Mouse (Mus musculus) ES-E14 (cell line): Measurements from ENCODE around the gene Dok3. TPM values are rescaled to one million over a fixed set of nuclear protein-coding genes. Genes with fewer than 3 reads are reported as not detected.
A peak's percentile ranks its signal among the peaks of the same experiment; 100 is the strongest.

Source experiments
- DNase-seq: peaks from one replicate; pipeline ENCODE4 v3.0.0-alpha.2; 2013; ENCODE audit warnings: low read depth, low spot score
- H3K27ac ChIP-seq: 2 replicates; pipeline ENCODE4 v1.5.1; 2012; ENCODE audit warnings: low read depth, mild to moderate bottlenecking, low read length, moderate library complexity, mixed read lengths; ENCODE audit not compliant: poor library complexity, insufficient read depth, severe bottlenecking
- H3K36me3 ChIP-seq: 2 replicates; pipeline ENCODE4 v1.6.1; 2012; ENCODE audit warnings: mild to moderate bottlenecking, low read length, moderate library complexity, mixed read lengths; ENCODE audit not compliant: control insufficient read depth, poor library complexity, insufficient read depth, severe bottlenecking
- H3K4me1 ChIP-seq, 2 experiments: fragments of 150-350 bp in 1 of 2; sonication (generic) in 1 of 2; 2 replicates each; pipeline ENCODE4 v1.6.1; 2012; ENCODE audit warnings: low read length in 2 of 2, mild to moderate bottlenecking in 1 of 2, mixed read lengths in 1 of 2; ENCODE audit not compliant: control insufficient read depth in 2 of 2, insufficient read depth in 2 of 2, poor library complexity in 1 of 2
- H3K4me3 ChIP-seq, 2 experiments: fragments of 150-350 bp in 1 of 2; sonication (generic) in 1 of 2; 2 replicates each; pipeline ENCODE4 v1.5.1; 2012; ENCODE audit warnings: low read length in 2 of 2, low read depth in 1 of 2, mild to moderate bottlenecking in 1 of 2, mixed read lengths in 1 of 2; ENCODE audit not compliant: insufficient read depth in 1 of 2, poor library complexity in 1 of 2, severe bottlenecking in 1 of 2
- H3K9ac ChIP-seq: 2 replicates; pipeline ENCODE4 v1.6.1; 2012; ENCODE audit warnings: low read depth, mild to moderate bottlenecking, low read length, mixed read lengths; ENCODE audit not compliant: poor library complexity, insufficient read depth, severe bottlenecking
- H3K9me3 ChIP-seq: fragments of 150-350 bp; sonication (generic); 2 replicates; pipeline ENCODE4 v1.6.1; 2012; ENCODE audit warnings: low read depth, mild to moderate bottlenecking, low read length; ENCODE audit not compliant: control insufficient read depth, insufficient read depth
- CHD2 ChIP-seq: IDR thresholded peaks from 2 replicates; pipeline ENCODE4 v1.6.1; 2014; ENCODE audit warnings: mild to moderate bottlenecking, low read depth, low read length, inconsistent platforms
- HCFC1 ChIP-seq: IDR thresholded peaks from 2 replicates; pipeline ENCODE4 v1.6.1; 2012; ENCODE audit warnings: low read length, inconsistent platforms, borderline replicate concordance; ENCODE audit not compliant: insufficient read depth
- MAFK ChIP-seq: IDR thresholded peaks from 2 replicates; pipeline ENCODE4 v1.6.1; 2014; ENCODE audit warnings: mild to moderate bottlenecking, low read depth, low read length, inconsistent platforms; ENCODE audit not compliant: insufficient read depth
- ZC3H11A ChIP-seq: IDR thresholded peaks from 2 replicates; pipeline ENCODE4 v1.6.1; 2012; ENCODE audit warnings: low read depth, mild to moderate bottlenecking, inconsistent platforms, low read length, borderline replicate concordance
- ZNF384 ChIP-seq: IDR thresholded peaks from 2 replicates; pipeline ENCODE4 v1.6.1; 2012; ENCODE audit warnings: low read depth, low read length, inconsistent platforms
- in situ Hi-C, 2 experiments: fragments of 600-800 bp; cut with MboI; formaldehyde crosslinking; loops; one replicate each; pipeline ENCODE4 v1.15.1; 2025; ENCODE audit warnings: low sequenced_read_pairs in 2 of 2, inconsistent platforms in 1 of 2; ENCODE audit not compliant: unreplicated experiment in 2 of 2
- total RNA-seq: library from RNA; depleted of rRNA; stranded (reverse); fragments of 300-350 nt; gene quantifications from 2 replicates; pipeline ENCODE4 v1.2.3, GENCODE M21; 2012

Dok3 gene
- total RNA-seq, 1 experiment: 0.98 TPM

DNA sequence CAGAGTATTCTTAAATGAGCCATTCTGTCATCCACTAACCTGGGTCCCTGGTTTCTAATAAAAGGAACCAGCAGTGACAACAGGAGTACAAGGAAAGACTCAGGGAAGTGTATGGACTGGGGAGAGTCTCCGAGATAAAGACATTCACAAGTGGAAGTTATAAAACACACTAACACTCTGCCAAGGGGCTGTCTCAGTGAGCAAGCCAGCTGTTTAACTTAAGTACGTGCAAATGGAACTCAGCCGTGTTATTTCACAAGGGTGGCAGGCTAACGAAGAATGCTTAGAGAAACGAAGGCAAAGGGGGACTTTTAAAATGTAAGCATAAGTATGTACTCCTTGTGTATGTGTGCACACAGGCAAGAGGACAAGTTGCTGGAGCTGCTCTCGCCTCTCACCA, 28.4 kb upstream of the Dok3 start:
- Histone ChIP-seq H3K9ac (no peak overlapping the region), H3K4me1 (no peaks in the 10 kb centered on the region), H3K4me3 (no peak overlapping the region), H3K9me3 (no peaks in the 10 kb centered on the region), H3K27ac (no peak overlapping the region), H3K36me3 (peaks cover 23% of the 10 kb centered on the region)
- no peak for DNase-seq
- in situ Hi-C loops: no loop called here
- no peak for TF ChIP-seq MAFK
- TF ChIP-seq ZNF384: no peak

DNA sequence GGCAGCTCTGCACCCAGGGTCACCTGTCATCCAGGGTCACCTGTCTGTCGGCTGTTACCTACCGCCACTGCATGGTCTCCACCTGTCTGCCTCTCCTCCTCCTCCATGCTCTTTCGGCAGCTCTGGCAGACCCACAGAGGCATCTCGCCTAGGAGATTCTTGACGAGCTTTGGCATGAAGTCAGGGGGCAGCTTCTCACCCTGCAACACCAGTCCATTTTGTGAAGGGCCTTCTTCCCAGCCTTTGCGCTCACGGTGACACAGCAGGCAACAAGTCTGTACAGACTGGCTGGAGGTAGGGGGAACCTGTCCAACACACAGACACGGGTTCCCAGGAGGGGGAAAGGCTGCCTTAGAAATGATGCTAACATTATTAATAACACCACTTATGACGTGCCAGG, 26.8 kb upstream of the Dok3 start:
- no peak overlapping the region for H3K4me3 ChIP-seq
- TF ChIP-seq ZNF384 (no peak), MAFK (no peak), ZC3H11A (no peak), CHD2 (no peak), HCFC1 (no peak)
- H3K27ac ChIP-seq: no peak overlapping the region
- in situ Hi-C loops: no loop called here
- peaks cover 23% of the 10 kb centered on the region for H3K36me3 ChIP-seq
- no peaks in the 10 kb centered on the region for H3K4me1 ChIP-seq
- H3K9ac ChIP-seq: no peak overlapping the region
- no peaks in the 10 kb centered on the region for H3K9me3 ChIP-seq
- DNase-seq: no peak

DNA sequence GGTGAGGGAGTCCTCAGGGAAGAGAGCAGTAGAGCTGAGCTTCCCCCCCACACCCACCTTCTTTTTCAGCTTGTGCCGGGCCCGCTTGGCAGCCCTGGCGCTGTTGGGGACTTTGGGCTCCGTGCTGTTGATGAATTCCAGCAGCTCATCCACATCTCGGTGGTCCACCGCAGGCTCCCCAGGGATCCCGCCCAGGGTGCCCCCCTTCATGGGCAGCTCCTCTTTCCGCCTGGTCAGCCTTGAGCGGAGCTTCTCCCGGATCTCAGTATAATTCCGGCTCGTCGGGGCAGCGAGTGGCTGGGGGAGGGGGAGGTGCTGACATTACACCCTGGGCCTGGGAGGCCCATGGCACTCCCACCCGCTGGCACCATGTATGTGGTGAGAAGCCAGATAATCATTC, 20.0 kb upstream of the Dok3 start:
- no peak for DNase-seq
- peaks cover 29% of the 10 kb centered on the region for H3K36me3 ChIP-seq
- H3K27ac ChIP-seq: no peak overlapping the region
- peaks cover 2% of the 10 kb centered on the region in 2 experiments; a peak in 1 of 4 replicates for H3K4me1 ChIP-seq
- H3K4me3 ChIP-seq: peak overlapping the region in 1 of 2 experiments; percentile 43; a peak in 2 of 4 replicates
- H3K9me3 ChIP-seq: no peaks in the 10 kb centered on the region
- in situ Hi-C loops: no loop called here
- H3K9ac ChIP-seq: no peak overlapping the region
- TF ChIP-seq MAFK: no peak
- TF ChIP-seq CHD2: no peak
- TF ChIP-seq ZNF384: no peak
- no peak for TF ChIP-seq HCFC1
- no peak for TF ChIP-seq ZC3H11A

DNA sequence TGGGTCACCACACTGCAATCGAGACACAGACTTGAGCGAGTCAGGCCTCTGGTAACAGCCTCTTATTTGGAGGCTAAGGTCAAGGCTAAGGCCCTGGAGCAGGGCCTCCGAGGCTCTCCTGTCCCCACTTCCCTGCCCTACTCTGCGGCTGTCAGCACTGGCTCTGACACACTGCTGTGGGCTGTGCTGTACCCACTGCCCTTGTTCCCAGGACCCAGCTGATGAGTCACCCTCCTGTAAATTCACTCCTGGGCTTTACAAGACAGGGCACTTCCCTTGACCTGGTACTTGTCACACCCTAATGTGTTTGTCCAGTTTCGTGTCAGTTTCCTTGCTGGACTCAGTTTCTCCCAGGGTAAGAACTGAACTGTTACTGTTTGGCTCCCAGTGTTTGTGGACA, 19.3 kb upstream of the Dok3 start:
- H3K4me3 ChIP-seq: no peak overlapping the region
- in situ Hi-C loops: no loop called here
- H3K4me1 ChIP-seq: peaks cover 2% of the 10 kb centered on the region in 2 experiments; a peak in 1 of 4 replicates
- H3K9ac ChIP-seq: no peak overlapping the region
- no peak for DNase-seq
- H3K36me3 ChIP-seq: peaks cover 27% of the 10 kb centered on the region
- no peak for TF ChIP-seq MAFK
- TF ChIP-seq HCFC1: no peak
- TF ChIP-seq ZC3H11A: no peak
- no peak for TF ChIP-seq ZNF384
- no peak for TF ChIP-seq CHD2
- no peaks in the 10 kb centered on the region for H3K9me3 ChIP-seq
- no peak overlapping the region for H3K27ac ChIP-seq

DNA sequence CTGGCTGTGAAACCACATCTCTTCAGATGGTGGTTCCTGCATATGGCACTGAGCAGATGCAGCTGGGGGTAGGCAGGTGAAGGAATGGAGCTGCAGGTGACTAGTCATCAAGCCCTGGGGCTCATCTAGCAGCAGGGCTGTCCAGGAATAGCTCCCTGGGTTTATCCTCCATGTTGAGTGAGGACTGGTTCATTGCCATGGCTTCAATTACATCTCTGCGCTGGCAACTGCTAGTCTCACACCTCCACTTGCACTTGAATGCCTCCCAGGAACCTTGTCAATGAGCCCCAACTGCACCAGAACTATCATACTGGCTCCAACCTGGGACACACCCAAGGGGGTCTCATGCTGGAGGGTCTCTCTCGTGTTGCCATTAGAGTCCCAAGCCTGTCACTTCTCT, 18.8 kb upstream of the Dok3 start:
- H3K36me3 ChIP-seq: peaks cover 28% of the 10 kb centered on the region

More for the DNA sequence above, 18.8 kb upstream of the Dok3 start:
- Histone ChIP-seq H3K27ac (no peak overlapping the region), H3K4me1 (peaks cover 2% of the 10 kb centered on the region in 2 experiments; a peak in 1 of 4 replicates), H3K9ac (no peak overlapping the region), H3K4me3 (no peak overlapping the region), H3K9me3 (no peaks in the 10 kb centered on the region)
- in situ Hi-C loops: no loop called here
- TF ChIP-seq HCFC1: no peak
- no peak for TF ChIP-seq ZC3H11A
- no peak for TF ChIP-seq ZNF384
- no peak for TF ChIP-seq CHD2
- TF ChIP-seq MAFK: no peak
- DNase-seq: no peak
